Mouse (Mus musculus): ENCODE data around the gene Camta1. TPM values are rescaled to one million over a fixed set of nuclear protein-coding genes. Genes with fewer than 3 reads are reported as not detected.
A peak's percentile ranks its signal among the peaks of the same experiment; 100 is the strongest.

Gene Camta1
- polyA plus RNA-seq, 1 experiment from 2014 or later: 78.7 TPM

GRCm38 (mm10) chr4:151495276-151495882 lies 366.3 kb downstream of the Camta1 start:
- no peaks in the 10 kb centered on the region for H3K27me3 ChIP-seq
- H3K4me3 ChIP-seq: no peak overlapping the region
- no peak overlapping the region for H3K9ac ChIP-seq
- no peaks in the 10 kb centered on the region for H3K36me3 ChIP-seq
- no peaks in the 10 kb centered on the region for H3K4me1 ChIP-seq
- H3K4me2 ChIP-seq: no peak overlapping the region
- WGBS: 32% methylated on average over 11 of the region's 11 CpGs
- no peaks in the 10 kb centered on the region for H3K9me3 ChIP-seq
- ATAC-seq (ENCODE audit: borderline replicate concordance, extremely low read depth, low FRiP score, low TSS enrichment): no peak
- H3K27ac ChIP-seq: no peak overlapping the region

- no peak overlapping the region for H3K4me3 ChIP-seq
- no peak for ATAC-seq (ENCODE audit: borderline replicate concordance, extremely low read depth, low FRiP score, low TSS enrichment)
- no peak overlapping the region for H3K4me2 ChIP-seq
- H3K27ac ChIP-seq: no peak overlapping the region
- no peaks in the 10 kb centered on the region for H3K4me1 ChIP-seq
- H3K9me3 ChIP-seq: no peaks in the 10 kb centered on the region
- no peak overlapping the region for H3K9ac ChIP-seq
- no peaks in the 10 kb centered on the region for H3K36me3 ChIP-seq
- WGBS: 71% methylated on average over 10 of the region's 10 CpGs
- no peaks in the 10 kb centered on the region for H3K27me3 ChIP-seq
Observed at GRCm38 (mm10) chr4:151492786-151493185, 368.9 kb downstream of the Camta1 start.

- no peak for ATAC-seq (ENCODE audit: borderline replicate concordance, extremely low read depth, low FRiP score, low TSS enrichment)
- WGBS: 74% methylated on average over 8 of the region's 8 CpGs
- no peaks in the 10 kb centered on the region for H3K4me1 ChIP-seq
Observed at GRCm38 (mm10) chr4:151483977-151484313, 377.7 kb downstream of the Camta1 start.

GRCm38 (mm10) chr4:151483299-151483976 lies 378.2 kb downstream of the Camta1 start:
- Histone ChIP-seq H3K36me3 (no peaks in the 10 kb centered on the region), H3K9ac (no peak overlapping the region), H3K9me3 (no peaks in the 10 kb centered on the region)

More at GRCm38 (mm10) chr4:151483977-151484313, 377.7 kb downstream of the Camta1 start:
- Histone ChIP-seq H3K4me2 (no peak overlapping the region), H3K4me3 (no peak overlapping the region), H3K27me3 (no peaks in the 10 kb centered on the region; the same call in 1 of the 2 replicates), H3K9me3 (no peaks in the 10 kb centered on the region), H3K27ac (no peak overlapping the region), H3K36me3 (no peaks in the 10 kb centered on the region), H3K9ac (no peak overlapping the region)

GRCm38 (mm10) chr4:151480928-151481327 lies 380.7 kb downstream of the Camta1 start:
- Histone ChIP-seq H3K27me3 (no peaks in the 10 kb centered on the region; the same call in 1 of the 2 replicates), H3K27ac (no peak overlapping the region), H3K4me1 (no peaks in the 10 kb centered on the region), H3K36me3 (no peaks in the 10 kb centered on the region), H3K9me3 (no peaks in the 10 kb centered on the region), H3K4me2 (no peak overlapping the region), H3K9ac (no peak overlapping the region), H3K4me3 (no peak overlapping the region)
- ATAC-seq (ENCODE audit: borderline replicate concordance, extremely low read depth, low FRiP score, low TSS enrichment): no peak
- 89% methylated on average over 3 of the region's 3 CpGs for WGBS

More at GRCm38 (mm10) chr4:151483299-151483976, 378.2 kb downstream of the Camta1 start:
- no peak for ATAC-seq (ENCODE audit: borderline replicate concordance, extremely low read depth, low FRiP score, low TSS enrichment)
- no peak overlapping the region for H3K27ac ChIP-seq
- H3K4me3 ChIP-seq: no peak overlapping the region
- no peaks in the 10 kb centered on the region for H3K4me1 ChIP-seq
- H3K4me2 ChIP-seq: no peak overlapping the region
- WGBS: 13% methylated on average over 21 of the region's 21 CpGs
- H3K27me3 ChIP-seq: no peaks in the 10 kb centered on the region; the same call in 1 of the 2 replicates

- Histone ChIP-seq H3K27me3 (0 out of 2 replicates have a peak, but pooled peaks cover 3% of the 10 kb centered on the region), H3K27ac (no peak overlapping the region), H3K9me3 (no peaks in the 10 kb centered on the region), H3K4me1 (no peaks in the 10 kb centered on the region), H3K36me3 (no peaks in the 10 kb centered on the region), H3K9ac (no peak overlapping the region), H3K4me3 (no peak overlapping the region), H3K4me2 (no peak overlapping the region)
- 85% methylated on average over 6 of the region's 6 CpGs for WGBS
- no peak for ATAC-seq (ENCODE audit: borderline replicate concordance, extremely low read depth, low FRiP score, low TSS enrichment)
Observed at GRCm38 (mm10) chr4:151477950-151478349, 383.7 kb downstream of the Camta1 start.

- Histone ChIP-seq H3K36me3 (no peaks in the 10 kb centered on the region), H3K4me2 (no peak overlapping the region), H3K4me1 (no peaks in the 10 kb centered on the region), H3K27ac (no peak overlapping the region), H3K27me3 (0 out of 2 replicates have a peak, but pooled peaks cover 3% of the 10 kb centered on the region), H3K4me3 (no peak overlapping the region), H3K9ac (no peak overlapping the region), H3K9me3 (no peaks in the 10 kb centered on the region)
- ATAC-seq (ENCODE audit: borderline replicate concordance, extremely low read depth, low FRiP score, low TSS enrichment): no peak
- 79% methylated on average over 16 of the region's 16 CpGs for WGBS
Observed at GRCm38 (mm10) chr4:151474895-151475470, 386.7 kb downstream of the Camta1 start.

- no peak overlapping the region for H3K27ac ChIP-seq
- H3K4me3 ChIP-seq: no peak overlapping the region
- no peaks in the 10 kb centered on the region for H3K36me3 ChIP-seq
- no peak overlapping the region for H3K9ac ChIP-seq
- no peaks in the 10 kb centered on the region for H3K9me3 ChIP-seq
- no peak overlapping the region for H3K4me2 ChIP-seq
- no peak for ATAC-seq (ENCODE audit: borderline replicate concordance, extremely low read depth, low FRiP score, low TSS enrichment)
- H3K27me3 ChIP-seq: 0 out of 2 replicates have a peak, but pooled peaks cover 3% of the 10 kb centered on the region
- WGBS: 82% methylated on average over 4 of the region's 4 CpGs
- H3K4me1 ChIP-seq: 0 out of 2 replicates have a peak, but pooled peaks cover 1% of the 10 kb centered on the region
Observed at GRCm38 (mm10) chr4:151471886-151472285, 389.8 kb downstream of the Camta1 start.

GRCm38 (mm10) chr4:151468381-151468780 lies 393.3 kb downstream of the Camta1 start:
- 0 out of 2 replicates have a peak, but pooled peaks cover 4% of the 10 kb centered on the region for H3K4me1 ChIP-seq
- H3K27ac ChIP-seq: no peak overlapping the region
- ATAC-seq (ENCODE audit: borderline replicate concordance, extremely low read depth, low FRiP score, low TSS enrichment): no peak
- no peak overlapping the region for H3K9ac ChIP-seq
- H3K36me3 ChIP-seq: no peaks in the 10 kb centered on the region
- WGBS: 91% methylated on average over 5 of the region's 5 CpGs
- no peak overlapping the region for H3K4me2 ChIP-seq
- H3K9me3 ChIP-seq: no peaks in the 10 kb centered on the region
- H3K27me3 ChIP-seq: no peaks in the 10 kb centered on the region
- H3K4me3 ChIP-seq: no peak overlapping the region

- H3K36me3 ChIP-seq: no peaks in the 10 kb centered on the region
- no peak overlapping the region for H3K4me3 ChIP-seq
- H3K27ac ChIP-seq: no peak overlapping the region
- no peak overlapping the region for H3K9ac ChIP-seq
- H3K4me1 ChIP-seq: no peaks in the 10 kb centered on the region
- 64% methylated on average over 11 of the region's 11 CpGs for WGBS
- H3K27me3 ChIP-seq: no peaks in the 10 kb centered on the region
- H3K9me3 ChIP-seq: no peaks in the 10 kb centered on the region
- H3K4me2 ChIP-seq: no peak overlapping the region
- ATAC-seq (ENCODE audit: borderline replicate concordance, extremely low read depth, low FRiP score, low TSS enrichment): no peak
Observed at GRCm38 (mm10) chr4:151458686-151459085, 403.0 kb downstream of the Camta1 start.

- ATAC-seq (ENCODE audit: borderline replicate concordance, extremely low read depth, low FRiP score, low TSS enrichment): 0 out of 2 replicates have a peak, but pooled peaks have one; percentile 35
- Histone ChIP-seq H3K4me1 (no peaks in the 10 kb centered on the region), H3K9me3 (no peaks in the 10 kb centered on the region), H3K4me3 (no peak overlapping the region), H3K4me2 (no peak overlapping the region), H3K27me3 (no peaks in the 10 kb centered on the region), H3K27ac (no peak overlapping the region), H3K9ac (no peak overlapping the region), H3K36me3 (no peaks in the 10 kb centered on the region)
- 91% methylated on average over 3 of the region's 3 CpGs for WGBS
Observed at GRCm38 (mm10) chr4:151454611-151455010, 407.1 kb downstream of the Camta1 start.

- WGBS: 75% methylated on average over 3 of the region's 3 CpGs
- Histone ChIP-seq H3K4me3 (no peak overlapping the region), H3K27me3 (no peaks in the 10 kb centered on the region), H3K9ac (no peak overlapping the region), H3K36me3 (no peaks in the 10 kb centered on the region), H3K27ac (no peak overlapping the region), H3K9me3 (no peaks in the 10 kb centered on the region), H3K4me1 (no peaks in the 10 kb centered on the region), H3K4me2 (no peak overlapping the region)
- no peak for ATAC-seq (ENCODE audit: borderline replicate concordance, extremely low read depth, low FRiP score, low TSS enrichment)
Observed at GRCm38 (mm10) chr4:151454065-151454464, 407.6 kb downstream of the Camta1 start.

Measured in lung, embryonic 15.5 days (tissue).